Mouse (Mus musculus) cerebellum, postnatal 4 days (tissue): Measurements from ENCODE around the gene Dcun1d3.

ENCODE experiments used
- DNase-seq, 2 experiments: peaks; one replicate each; pipeline ENCODE4 v3.0.0; 2022; ENCODE audit warnings: low spot score in 2 of 2, mixed read lengths in 1 of 2

Dcun1d3 gene

GRCm38 (mm10) chr7:119895639-119896512, at the start of gene Dcun1d3, which contains the start of gene Lyrm1:
TSS of gene Dcun1d3 (minus strand) at chr7:119896298.
TSS of gene Lyrm1 (plus strand) at chr7:119895861.
- DNase-seq: peak; percentile 97 to 99

- no peak for DNase-seq
Observed at GRCm38 (mm10) chr7:119941569-119941968, 45.5 kb upstream of the Dcun1d3 start.

DNA sequence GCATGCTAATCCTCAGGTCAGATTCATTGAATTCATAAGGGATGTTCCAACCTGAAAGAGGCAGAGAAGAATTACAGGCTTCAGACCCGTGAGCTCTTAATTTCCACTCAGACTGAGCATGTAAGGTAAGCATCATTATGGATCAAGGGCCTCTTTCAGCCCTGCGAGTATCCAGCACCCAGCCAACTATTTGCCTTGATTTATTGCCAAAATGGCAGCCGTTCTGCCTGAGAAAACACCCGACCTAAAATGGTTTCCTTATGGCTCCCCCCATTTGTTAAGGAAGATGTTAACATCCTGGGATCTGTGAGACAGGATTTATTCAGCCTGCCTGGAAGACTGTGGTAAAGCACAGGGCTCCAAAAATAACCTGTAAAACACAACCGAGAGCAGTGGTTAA, 40.9 kb upstream of the Dcun1d3 start:
- DNase-seq: no peak

GRCm38 (mm10) chr7:119936321-119936720, 40.2 kb upstream of the Dcun1d3 start:
- no peak for DNase-seq

DNA sequence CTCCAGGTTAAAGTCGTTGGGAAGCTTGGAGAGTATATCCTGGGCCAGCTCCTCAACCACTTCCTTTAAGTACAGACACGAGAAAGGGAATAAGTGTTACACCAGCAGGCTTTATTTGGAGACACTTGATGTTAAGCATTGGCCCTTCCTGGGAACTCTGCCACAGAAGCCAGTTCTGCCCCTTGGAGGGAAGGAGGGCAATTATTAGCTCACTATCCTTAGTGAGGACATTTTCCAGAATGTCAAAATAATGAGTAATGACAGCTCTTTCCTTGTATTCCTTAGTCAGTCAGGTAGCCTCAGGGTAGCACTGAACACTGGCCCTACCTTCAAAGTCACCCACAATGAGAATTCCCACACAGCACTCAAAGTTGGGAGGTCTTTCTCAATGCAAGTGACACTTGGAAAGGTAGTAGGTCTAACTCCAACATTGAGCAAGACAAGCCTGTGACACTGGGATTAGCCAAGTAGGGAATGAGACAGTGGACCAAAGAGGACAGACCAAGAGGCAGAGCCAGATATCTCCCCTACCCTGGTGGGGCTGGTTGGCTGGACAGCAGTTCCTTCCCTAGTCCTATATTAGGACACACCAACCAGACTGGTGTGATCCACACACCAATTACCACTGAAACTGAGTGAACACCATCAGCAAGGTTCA, 32.8 kb upstream of the Dcun1d3 start:
- DNase-seq: no peak

- DNase-seq: no peak
Observed at GRCm38 (mm10) chr7:119921054-119921453, 25.0 kb upstream of the Dcun1d3 start.

DNA sequence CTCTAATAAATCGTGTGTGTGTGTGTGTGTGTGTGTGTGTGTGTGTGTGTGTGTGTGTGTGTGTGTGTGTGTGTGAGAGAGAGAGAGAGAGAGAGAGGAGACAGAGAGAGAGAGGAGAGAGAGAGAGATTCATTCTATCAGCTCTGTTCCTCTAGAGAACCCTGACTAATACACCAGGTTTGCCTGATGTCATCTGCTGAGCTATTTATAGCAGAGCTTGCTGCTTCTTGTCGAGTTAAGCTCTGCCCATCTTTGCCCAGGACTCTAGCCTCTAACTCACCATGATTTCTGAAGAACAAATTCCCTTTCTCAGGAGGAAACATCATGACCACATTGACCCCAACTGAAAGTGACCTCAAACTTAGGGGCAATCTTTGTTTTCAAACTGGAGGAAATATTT, 24.4 kb upstream of the Dcun1d3 start:
- DNase-seq: no peak

DNA sequence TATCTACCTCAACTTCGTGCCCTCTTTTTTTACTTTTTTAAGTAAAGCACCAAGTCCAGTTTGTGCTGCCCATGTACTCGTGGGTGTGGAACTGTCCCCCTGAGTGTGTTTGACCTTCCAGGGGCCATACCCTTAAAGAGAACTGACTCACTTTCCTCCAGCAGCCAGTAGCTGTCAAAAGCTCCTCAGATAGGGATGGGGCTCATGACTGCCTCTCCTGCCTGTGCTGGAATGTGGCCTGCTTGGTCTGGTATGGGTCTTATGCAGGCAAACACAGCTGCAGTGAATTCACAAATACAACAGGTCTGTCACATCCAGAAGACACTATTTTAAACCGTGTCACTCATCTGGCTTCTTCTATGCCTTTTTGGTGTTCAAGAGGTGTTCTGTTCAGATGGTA, 15.6 kb upstream of the Dcun1d3 start:
- no peak for DNase-seq

- no peak for DNase-seq
Observed at GRCm38 (mm10) chr7:119906523-119907215, 10.6 kb upstream of the Dcun1d3 start.

GRCm38 (mm10) chr7:119899386-119900057, 3.4 kb upstream of the Dcun1d3 start:
- DNase-seq: no peak

GRCm38 (mm10) chr7:119898247-119898856, 2.3 kb upstream of the Dcun1d3 start:
- no peak for DNase-seq

GRCm38 (mm10) chr7:119897521-119898109, 1.5 kb upstream of the Dcun1d3 start:
- DNase-seq: no peak

DNA sequence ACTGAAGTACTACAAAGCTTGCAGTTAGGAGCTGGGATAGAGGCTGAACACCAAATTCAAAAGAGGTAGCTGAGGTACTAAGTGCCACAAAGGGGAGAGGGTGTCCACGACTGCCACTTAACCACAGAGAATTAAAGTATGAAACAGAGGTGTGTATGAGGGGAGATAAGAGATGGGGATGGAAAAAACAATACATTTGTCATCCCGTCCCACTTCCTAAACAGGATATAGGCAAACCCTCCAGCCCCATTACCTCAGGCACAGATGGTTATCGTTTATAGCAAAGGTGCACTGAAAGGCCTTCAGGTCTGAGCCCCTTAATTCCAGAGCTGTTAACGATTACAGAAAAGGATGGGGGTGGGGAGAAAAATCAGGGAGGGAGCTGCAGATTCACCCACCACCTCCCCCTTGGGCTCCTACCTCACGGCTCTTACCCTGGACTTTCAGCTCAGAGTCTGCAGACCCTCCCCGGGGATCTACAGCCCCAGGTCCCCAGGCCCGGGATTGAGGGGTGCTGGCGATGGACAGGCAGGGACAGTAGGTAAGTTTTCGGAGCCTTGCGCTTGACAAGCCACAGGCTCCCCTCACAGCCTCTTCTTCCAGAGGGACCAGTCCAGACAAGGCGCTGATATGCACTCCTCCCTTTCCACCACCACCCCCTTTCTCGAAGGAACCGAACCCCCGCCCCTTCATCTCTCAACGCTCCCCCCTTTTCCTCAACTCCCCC, 1.1 kb downstream of the Dcun1d3 start:
- DNase-seq: no peak

- no peak for DNase-seq
Observed at GRCm38 (mm10) chr7:119892742-119893141, 3.4 kb downstream of the Dcun1d3 start.

GRCm38 (mm10) chr7:119892198-119892597, 3.9 kb downstream of the Dcun1d3 start:
- no peak for DNase-seq

DNA sequence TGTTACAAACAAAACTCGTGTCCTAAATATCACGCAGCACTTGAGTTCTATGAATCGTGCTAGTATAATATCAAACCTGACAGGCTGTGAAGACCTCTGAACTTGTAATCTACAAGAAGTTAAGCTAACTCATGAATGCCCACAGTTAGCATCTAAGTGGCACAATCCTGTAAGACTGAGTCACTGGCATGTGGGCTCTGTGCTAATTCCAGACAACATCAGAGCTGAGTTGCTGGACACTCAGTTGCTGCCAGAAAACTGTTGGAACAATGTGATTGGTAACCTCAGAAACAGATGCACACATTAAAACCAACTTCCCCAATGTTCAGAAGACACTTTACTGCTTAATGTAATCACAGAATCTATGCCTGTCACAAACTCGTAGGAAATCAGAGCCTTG, 8.2 kb downstream of the Dcun1d3 start:
- DNase-seq: no peak

DNA sequence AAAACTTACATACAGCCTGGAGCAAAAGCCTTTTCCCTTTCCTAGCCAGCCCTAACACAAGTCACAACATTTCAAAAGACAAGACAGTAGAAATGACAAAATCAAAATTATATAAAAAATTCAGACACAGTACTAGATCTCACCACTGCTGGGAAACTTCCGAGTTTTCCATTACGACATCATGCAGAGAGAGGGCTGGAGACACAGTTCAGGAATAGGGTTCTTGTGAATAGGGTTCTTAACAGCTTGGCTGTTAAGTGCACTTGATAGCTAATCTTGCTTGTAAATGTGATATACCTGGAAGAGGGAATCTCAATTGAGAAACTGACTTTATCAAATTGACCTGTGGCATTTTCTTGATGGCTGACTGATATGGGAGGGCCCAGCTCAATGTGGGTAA, 14.9 kb downstream of the Dcun1d3 start:
- DNase-seq: no peak

- no peak for DNase-seq
Observed at GRCm38 (mm10) chr7:119880345-119880744, 15.8 kb downstream of the Dcun1d3 start.

- DNase-seq: no peak
Observed at GRCm38 (mm10) chr7:119879171-119879570, 16.9 kb downstream of the Dcun1d3 start.

DNA sequence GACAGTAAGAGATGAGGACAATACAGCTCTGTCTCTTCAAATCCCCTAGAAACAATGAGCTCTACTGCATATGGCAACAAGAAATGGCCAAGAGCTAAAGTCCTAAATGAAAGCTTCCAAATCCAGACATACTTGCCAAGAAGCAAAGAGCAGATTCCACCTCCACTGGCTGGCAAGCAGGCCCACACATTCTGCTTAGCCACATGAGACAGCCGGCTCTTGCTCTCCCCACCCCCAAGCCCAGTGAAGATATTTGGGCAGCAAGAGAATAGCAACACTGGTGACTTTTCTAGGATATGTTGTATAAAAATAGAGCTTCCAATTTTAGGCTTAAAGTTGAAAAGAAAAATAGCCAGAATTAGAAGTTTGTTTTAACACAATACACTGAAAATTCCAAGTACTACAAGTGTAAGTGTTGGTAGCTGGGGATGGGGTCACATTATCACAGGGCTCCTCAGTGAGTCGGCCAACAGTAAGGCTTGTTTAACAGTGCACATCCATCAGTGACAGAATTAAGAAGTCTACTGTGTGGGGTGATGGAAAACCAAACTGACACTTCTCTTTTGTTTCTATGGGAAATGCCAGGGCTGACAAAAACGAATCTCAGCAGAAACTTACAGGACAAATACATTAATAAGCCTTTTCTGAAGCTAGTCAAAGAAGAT, 20.2 kb downstream of the Dcun1d3 start:
- DNase-seq: no peak
